Mouse (Mus musculus): ENCODE measurements around the gene Rspo4.

The Rspo4 gene

GRCm38 (mm10) chr2:151842648-151843226, at the start of gene Rspo4:
Gene Rspo4 (plus strand): TSS chr2:151842927.
- no peak for DNase-seq (ENCODE audit: low read depth, low spot score)

DNA sequence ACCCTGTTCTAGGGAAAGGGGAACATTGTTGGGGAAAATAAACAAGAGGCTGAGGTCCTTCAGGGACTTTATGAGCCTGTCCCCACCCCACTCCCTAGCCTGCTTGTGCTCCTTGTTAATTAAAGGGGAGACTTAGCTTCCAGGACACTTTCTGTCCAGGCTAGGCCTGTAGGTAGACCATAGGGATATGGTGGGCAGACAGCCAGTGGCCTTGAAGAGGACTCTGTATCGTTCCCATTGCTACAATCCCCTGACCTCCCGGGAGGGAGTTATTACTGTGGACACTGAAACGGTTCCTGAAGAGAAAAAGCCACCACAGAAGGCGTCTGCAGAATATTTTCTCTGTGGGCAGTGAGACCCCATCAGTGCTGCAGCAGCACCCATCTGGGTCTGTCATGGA, 27.1 kb upstream of the Rspo4 start:
- DNase-seq (ENCODE audit: low read depth, low spot score): no peak

DNA sequence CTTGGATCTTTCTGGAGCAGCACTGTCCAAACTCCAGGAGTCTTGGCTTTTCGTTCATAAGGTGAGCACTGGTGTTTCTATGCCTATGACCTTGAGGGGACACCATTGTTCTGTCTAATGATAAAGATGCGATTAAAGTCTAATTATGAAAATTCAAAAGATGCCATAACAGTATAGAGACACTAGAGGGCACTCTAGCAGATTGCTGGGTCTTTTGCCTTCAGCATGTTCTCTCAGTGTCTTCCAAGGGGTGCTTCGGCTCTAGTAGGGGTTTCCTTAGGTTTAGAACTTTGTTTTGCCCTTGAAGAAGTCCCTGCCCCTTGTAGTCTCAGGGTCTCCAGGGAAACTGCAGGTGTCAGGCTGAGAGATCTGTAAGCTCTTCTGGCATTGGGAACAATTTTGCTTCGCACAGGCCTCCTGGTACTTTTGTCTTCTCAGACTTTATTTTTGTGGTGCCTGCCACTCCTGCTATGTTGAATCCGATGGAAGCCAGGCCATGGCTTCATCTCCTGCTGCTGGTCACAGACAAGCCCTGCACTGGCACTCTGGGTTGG, 19.6 kb downstream of the Rspo4 start:
- DNase-seq (ENCODE audit: low read depth, low spot score): no peak

DNA sequence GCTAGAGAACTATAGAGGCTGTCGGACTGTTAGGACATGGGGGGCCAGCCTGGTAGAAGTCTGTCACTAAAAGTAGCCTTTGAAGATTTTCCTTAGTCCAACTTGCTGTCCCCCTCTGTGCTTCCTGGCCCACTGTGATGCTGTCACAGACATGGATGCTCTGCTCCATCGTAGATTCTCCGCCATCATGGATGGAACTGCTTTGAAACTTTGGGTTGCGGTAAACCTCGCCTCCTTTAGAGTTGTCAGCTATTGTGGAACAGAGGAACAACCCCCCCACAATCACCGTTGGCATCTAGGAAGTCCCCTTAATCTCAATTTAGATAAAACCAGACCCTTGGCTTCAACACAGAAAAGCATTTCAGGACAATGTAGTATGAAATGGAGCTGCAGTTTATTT, 22.2 kb downstream of the Rspo4 start:
- no peak for DNase-seq (ENCODE audit: low read depth, low spot score)

GRCm38 (mm10) chr2:151866487-151866886, 23.8 kb downstream of the Rspo4 start:
- no peak for DNase-seq (ENCODE audit: low read depth, low spot score)

GRCm38 (mm10) chr2:151868196-151868595, 25.5 kb downstream of the Rspo4 start:
- DNase-seq (ENCODE audit: low read depth, low spot score): no peak

GRCm38 (mm10) chr2:151874551-151874950, 31.8 kb downstream of the Rspo4 start:
- no peak for DNase-seq (ENCODE audit: low read depth, low spot score)

- no peak for DNase-seq (ENCODE audit: low read depth, low spot score)
Measured at GRCm38 (mm10) chr2:151876012-151876485, 33.3 kb downstream of the Rspo4 start.

DNA sequence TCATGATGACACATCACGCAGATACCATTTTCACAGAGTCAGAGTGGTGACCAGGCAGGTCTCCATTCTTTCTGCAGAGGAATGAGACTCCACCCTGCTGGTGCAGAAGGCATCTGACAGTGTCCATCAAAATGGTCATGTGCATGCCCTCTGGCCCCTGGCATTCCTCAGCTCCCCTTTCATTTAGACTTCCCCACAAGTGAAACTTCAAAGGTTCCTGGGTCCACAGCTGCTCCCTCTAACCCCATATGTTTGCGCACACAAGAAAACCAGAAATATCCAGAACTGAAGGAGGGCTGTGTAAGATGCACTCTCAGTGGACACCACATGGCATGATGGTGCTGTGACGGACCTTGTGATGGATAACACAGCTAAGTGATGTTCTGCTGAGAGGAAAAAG, 35.9 kb downstream of the Rspo4 start:
- no peak for DNase-seq (ENCODE audit: low read depth, low spot score)

DNA sequence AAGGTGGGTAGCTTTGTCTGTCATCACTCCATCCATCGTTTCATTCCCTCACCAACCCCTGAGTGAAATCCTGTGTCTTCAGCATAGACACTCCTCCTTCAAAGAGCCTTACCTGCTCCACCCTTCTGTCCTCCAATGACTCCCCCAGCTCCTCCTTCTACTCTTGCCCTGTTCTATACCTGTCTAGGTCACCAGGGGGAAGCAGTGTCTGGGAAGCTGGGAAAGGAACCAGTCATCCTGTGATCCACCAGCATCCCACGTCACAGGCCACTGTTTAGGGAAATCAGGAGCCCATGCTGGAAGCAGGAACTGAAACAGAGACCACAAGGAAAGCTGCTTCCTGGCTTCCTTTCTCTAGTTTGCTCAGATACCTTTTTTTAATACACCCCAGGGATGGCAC, 37.0 kb downstream of the Rspo4 start:
- no peak for DNase-seq (ENCODE audit: low read depth, low spot score)

- DNase-seq (ENCODE audit: low read depth, low spot score): no peak
Measured at GRCm38 (mm10) chr2:151891031-151891430, 48.3 kb downstream of the Rspo4 start.

- DNase-seq (ENCODE audit: low read depth, low spot score): no peak
Measured at GRCm38 (mm10) chr2:151893122-151893774, 50.5 kb downstream of the Rspo4 start.

DNA sequence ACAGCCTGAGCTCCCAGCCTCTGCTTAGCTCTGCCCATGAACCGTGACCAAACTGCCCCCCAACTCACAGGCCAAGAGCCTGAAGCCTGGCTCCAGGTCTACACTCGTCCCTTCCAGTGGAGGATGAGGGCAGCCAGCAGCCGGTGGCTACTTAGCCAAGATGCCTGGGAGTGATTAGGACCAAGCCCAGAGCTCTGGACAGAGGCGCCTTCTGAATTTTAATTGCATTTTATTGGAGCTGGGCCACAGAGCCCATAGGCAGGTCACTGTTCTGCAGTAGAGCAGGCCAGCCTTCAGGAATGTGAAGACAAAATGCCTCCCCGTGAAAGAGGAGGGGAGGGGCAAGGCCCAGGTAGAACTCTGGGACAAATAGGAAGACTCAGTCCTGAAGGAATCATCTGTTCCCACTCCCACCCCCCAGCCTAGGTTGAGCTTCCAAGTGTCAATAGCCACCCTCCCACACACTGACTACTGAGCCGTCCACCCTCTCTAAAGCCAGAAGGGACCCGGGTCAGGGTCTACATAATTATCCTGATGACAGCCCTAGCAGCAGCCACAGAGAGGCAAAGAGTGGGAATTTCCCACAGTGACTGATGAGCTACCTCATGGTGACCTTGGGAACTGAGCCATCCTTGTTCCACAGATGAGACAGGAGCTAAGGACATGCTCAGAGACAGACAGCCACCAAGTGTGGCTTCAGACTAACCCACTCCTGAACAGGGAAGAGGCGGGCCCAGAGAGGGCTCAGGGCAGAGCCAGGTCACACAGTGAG, 51.7 kb downstream of the Rspo4 start:
- no peak for DNase-seq (ENCODE audit: low read depth, low spot score)

- DNase-seq (ENCODE audit: low read depth, low spot score): no peak
Measured at GRCm38 (mm10) chr2:151895911-151896310, 53.2 kb downstream of the Rspo4 start.

GRCm38 (mm10) chr2:151898106-151898505, 55.4 kb downstream of the Rspo4 start:
- no peak for DNase-seq (ENCODE audit: low read depth, low spot score)

DNA sequence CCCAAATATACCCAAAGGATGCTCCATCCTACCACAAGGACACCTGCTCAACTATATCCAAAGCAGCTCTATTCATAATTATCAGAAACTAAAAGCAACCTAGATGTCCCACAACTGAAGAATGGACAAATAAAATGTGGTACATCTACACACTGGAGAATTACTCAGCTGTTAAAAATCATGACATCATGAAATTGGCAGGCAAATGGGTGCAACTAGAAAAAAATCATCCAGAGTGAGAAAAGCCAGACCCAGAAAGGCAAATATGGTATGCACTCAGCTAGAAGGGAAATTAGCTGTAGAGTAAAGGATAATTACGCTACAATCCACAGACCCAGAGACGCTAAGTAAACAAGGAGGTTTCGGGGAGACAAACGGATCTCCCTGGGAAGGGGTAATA, 58.1 kb downstream of the Rspo4 start:
- no peak for DNase-seq (ENCODE audit: low read depth, low spot score)

DNA sequence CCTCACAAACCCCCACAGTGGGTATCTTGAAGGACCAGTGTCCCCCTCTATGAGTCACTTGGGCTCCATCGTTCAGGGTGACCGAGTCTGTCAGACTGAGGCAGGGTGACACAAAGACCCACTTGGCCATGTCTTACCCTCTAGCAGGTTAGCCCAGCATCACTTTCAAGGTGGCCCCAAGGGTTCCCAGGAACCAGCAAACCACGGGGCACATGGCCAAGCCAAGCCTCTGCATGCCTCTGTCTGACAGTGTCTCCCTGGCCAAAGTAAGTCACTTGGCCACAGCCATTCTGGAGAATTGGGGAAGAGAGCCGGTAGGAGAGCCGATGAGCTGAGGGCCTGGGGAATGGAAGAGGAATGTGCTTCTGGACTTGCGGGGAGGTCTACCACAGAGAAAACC, 60.5 kb downstream of the Rspo4 start:
- no peak for DNase-seq (ENCODE audit: low read depth, low spot score)

- DNase-seq (ENCODE audit: low read depth, low spot score): no peak
Measured at GRCm38 (mm10) chr2:151903933-151904332, 61.2 kb downstream of the Rspo4 start.

GRCm38 (mm10) chr2:151904636-151905035, 61.9 kb downstream of the Rspo4 start:
- no peak for DNase-seq (ENCODE audit: low read depth, low spot score)

GRCm38 (mm10) chr2:151907020-151907419, 64.3 kb downstream of the Rspo4 start:
- DNase-seq (ENCODE audit: low read depth, low spot score): no peak

DNA sequence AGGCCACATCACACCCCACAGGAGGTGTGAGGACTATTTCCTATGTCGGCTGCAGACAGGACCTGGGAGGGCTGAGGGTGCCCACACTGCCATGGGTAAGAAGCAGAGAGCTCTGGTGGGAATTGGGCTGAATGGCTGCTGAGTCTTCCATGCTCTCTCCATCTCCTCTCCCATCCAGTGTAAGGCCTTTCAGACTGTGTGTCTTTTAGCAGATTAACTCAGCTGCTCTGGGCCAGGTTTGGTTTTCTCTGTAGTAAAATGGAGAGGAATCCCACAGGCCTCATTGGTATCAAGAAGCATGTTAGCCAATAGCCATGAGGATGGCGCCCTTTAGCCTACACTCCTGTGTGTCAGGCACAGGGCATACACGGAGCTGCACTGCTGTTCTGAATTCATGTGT, 66.7 kb downstream of the Rspo4 start:
- DNase-seq (ENCODE audit: low read depth, low spot score): no peak

DNA sequence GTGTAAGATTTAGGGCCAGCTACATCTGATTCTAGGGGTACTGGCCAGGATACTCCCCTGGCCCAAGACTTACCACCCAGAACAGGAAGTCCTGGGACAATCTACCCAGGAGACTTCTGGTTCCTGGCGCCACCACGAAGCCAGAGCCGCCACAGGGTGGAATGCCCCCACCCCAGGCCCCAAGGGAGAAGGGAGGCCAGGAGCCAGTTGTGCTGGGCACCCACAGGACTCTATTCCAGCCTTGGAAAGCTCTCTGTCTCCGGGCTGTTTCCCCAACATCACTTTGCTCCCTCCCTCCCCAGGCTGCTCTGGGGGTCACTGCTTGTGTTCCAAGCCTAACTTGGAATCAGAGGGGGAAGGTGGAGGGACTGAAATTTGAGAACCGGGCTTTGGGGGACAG, 67.8 kb downstream of the Rspo4 start:
- DNase-seq (ENCODE audit: low read depth, low spot score): no peak
